Mouse (Mus musculus): ENCODE measurements around the gene Snrnp70. TPM values are rescaled to one million over a fixed set of nuclear protein-coding genes. Genes with fewer than 3 reads are reported as not detected.

Snrnp70 gene
- polyA plus RNA-seq, 1 experiment: 319 TPM

- DNase-seq: peak; percentile 81
- WGBS: 10% methylated on average over 28 of the region's 28 CpGs
- TF ChIP-seq CTCF (IDR thresholded peaks at IDR 0.05; ENCODE audit: insufficient read depth, low read length) (no peak), POLR2A (IDR thresholded peaks at IDR 0.05; ENCODE audit: borderline replicate concordance, extremely low read depth, low read depth, low read length) (no peak)
- H3K4me3 ChIP-seq (replicated peaks; ENCODE audit: extremely low read depth, low read depth, low read length): peak within 1 kb of the TSS; percentile 55
- H3K4me1 ChIP-seq (ENCODE audit: control insufficient read depth, insufficient read depth, low read length): no peaks in the 10 kb centered on the region; the same call in none of the 2 replicates
These were observed 24.8 kb downstream of the Snrnp70 start, which contains the start of gene Lin7b for GRCm38 (mm10) chr7:45370475-45371311. TSS of gene Lin7b (minus strand) at chr7:45370583.

- DNase-seq: no peak
- no peaks in the 10 kb centered on the region; the same call in none of the 2 replicates for H3K4me1 ChIP-seq (ENCODE audit: control insufficient read depth, insufficient read depth, low read length)
- H3K4me3 ChIP-seq (replicated peaks; ENCODE audit: extremely low read depth, low read depth, low read length): peak overlapping the region; percentile 55
- TF ChIP-seq CTCF (IDR thresholded peaks at IDR 0.05; ENCODE audit: insufficient read depth, low read length) (no peak), POLR2A (IDR thresholded peaks at IDR 0.05; ENCODE audit: borderline replicate concordance, extremely low read depth, low read depth, low read length) (no peak)
- WGBS: 7% methylated on average over 52 of the region's 52 CpGs
These were observed 25.6 kb downstream of the Snrnp70 start for GRCm38 (mm10) chr7:45369836-45370474.

GRCm38 (mm10) chr7:45369022-45369745 is 26.4 kb downstream of the Snrnp70 start:
- no peaks in the 10 kb centered on the region; the same call in none of the 2 replicates for H3K4me1 ChIP-seq (ENCODE audit: control insufficient read depth, insufficient read depth, low read length)
- TF ChIP-seq CTCF (IDR thresholded peaks at IDR 0.05; ENCODE audit: insufficient read depth, low read length) (no peak), POLR2A (IDR thresholded peaks at IDR 0.05; ENCODE audit: borderline replicate concordance, extremely low read depth, low read depth, low read length) (no peak)
- no peak for DNase-seq
- H3K4me3 ChIP-seq (replicated peaks; ENCODE audit: extremely low read depth, low read depth, low read length): no peak overlapping the region
- 77% methylated on average over 16 of the region's 16 CpGs for WGBS

GRCm38 (mm10) chr7:45368178-45368577 is 27.4 kb downstream of the Snrnp70 start:
- no peak for TF ChIP-seq CTCF (IDR thresholded peaks at IDR 0.05; ENCODE audit: insufficient read depth, low read length)
- no peak for TF ChIP-seq POLR2A (IDR thresholded peaks at IDR 0.05; ENCODE audit: borderline replicate concordance, extremely low read depth, low read depth, low read length)
- WGBS: 84% methylated on average over 15 of the region's 15 CpGs

GRCm38 (mm10) chr7:45367020-45367880 is 28.3 kb downstream of the Snrnp70 start:
- TF ChIP-seq POLR2A (IDR thresholded peaks at IDR 0.05; ENCODE audit: borderline replicate concordance, extremely low read depth, low read depth, low read length) (peak; percentile 24; the same call in 1 of the 2 replicates), CTCF (IDR thresholded peaks at IDR 0.05; ENCODE audit: insufficient read depth, low read length) (peak; percentile 64)
- WGBS: under 1% methylated on average over 69 of the region's 70 CpGs
- peak overlapping the region; percentile 76 for H3K4me3 ChIP-seq (replicated peaks; ENCODE audit: extremely low read depth, low read depth, low read length)
- DNase-seq: peak; percentile 98
- no peaks in the 10 kb centered on the region; the same call in none of the 2 replicates for H3K4me1 ChIP-seq (ENCODE audit: control insufficient read depth, insufficient read depth, low read length)

More at GRCm38 (mm10) chr7:45368178-45368577, 27.4 kb downstream of the Snrnp70 start:
- DNase-seq: no peak
- Histone ChIP-seq H3K4me1 (ENCODE audit: control insufficient read depth, insufficient read depth, low read length) (no peaks in the 10 kb centered on the region; the same call in none of the 2 replicates), H3K4me3 (replicated peaks; ENCODE audit: extremely low read depth, low read depth, low read length) (no peak overlapping the region)

GRCm38 (mm10) chr7:45366652-45367019 is 28.9 kb downstream of the Snrnp70 start, which contains the start of gene Ppfia3:
TSS of gene Ppfia3 (minus strand) at chr7:45367019.
- TF ChIP-seq CTCF (IDR thresholded peaks at IDR 0.05; ENCODE audit: insufficient read depth, low read length): no peak
- no peak for TF ChIP-seq POLR2A (IDR thresholded peaks at IDR 0.05; ENCODE audit: borderline replicate concordance, extremely low read depth, low read depth, low read length)
- Histone ChIP-seq H3K4me3 (replicated peaks; ENCODE audit: extremely low read depth, low read depth, low read length) (peak within 1 kb of the TSS; percentile 76), H3K4me1 (ENCODE audit: control insufficient read depth, insufficient read depth, low read length) (no peaks in the 10 kb centered on the region; the same call in none of the 2 replicates)
- no peak for DNase-seq
- 2% methylated on average over 26 of the region's 26 CpGs for WGBS

- Histone ChIP-seq H3K4me1 (ENCODE audit: control insufficient read depth, insufficient read depth, low read length) (no peaks in the 10 kb centered on the region; the same call in none of the 2 replicates), H3K4me3 (replicated peaks; ENCODE audit: extremely low read depth, low read depth, low read length) (no peak overlapping the region)
- WGBS: 6% methylated on average over 35 of the region's 35 CpGs
- DNase-seq: peak; percentile 49
- TF ChIP-seq CTCF (IDR thresholded peaks at IDR 0.05; ENCODE audit: insufficient read depth, low read length): no peak
These were observed 29.5 kb downstream of the Snrnp70 start for GRCm38 (mm10) chr7:45365742-45366651.

- no peaks in the 10 kb centered on the region for H3K4me1 ChIP-seq (ENCODE audit: control insufficient read depth, insufficient read depth, low read length)
- WGBS: 56% methylated on average over 2 of the region's 2 CpGs
- no peak for DNase-seq
- H3K4me3 ChIP-seq (replicated peaks; ENCODE audit: extremely low read depth, low read depth, low read length): no peak overlapping the region
- no peak for TF ChIP-seq CTCF (IDR thresholded peaks at IDR 0.05; ENCODE audit: insufficient read depth, low read length)
- TF ChIP-seq POLR2A (IDR thresholded peaks at IDR 0.05; ENCODE audit: borderline replicate concordance, extremely low read depth, low read depth, low read length): no peak
These were observed 31.6 kb downstream of the Snrnp70 start for GRCm38 (mm10) chr7:45363983-45364382.
